Mouse (Mus musculus) 3134 (cell line): ENCODE results near the gene Luc7l2.
A peak's percentile ranks its signal among the peaks of the same experiment; 100 is the strongest.

Source experiments
- DNase-seq: peaks from one replicate; pipeline ENCODE4 v3.0.0-alpha.2; 2011; ENCODE audit warnings: low spot score; ENCODE audit not compliant: insufficient read length; ENCODE audit errors: extremely low read depth

The Luc7l2 gene

GRCm38 (mm10) chr6:38552636-38553000 lies 1.5 kb downstream of the Luc7l2 start:
- no peak for DNase-seq

GRCm38 (mm10) chr6:38576096-38576495 lies 25.0 kb downstream of the Luc7l2 start:
- no peak for DNase-seq

- no peak for DNase-seq
These were observed 29.2 kb downstream of the Luc7l2 start for GRCm38 (mm10) chr6:38580112-38580857.

- no peak for DNase-seq
These were observed 30.6 kb downstream of the Luc7l2 start for GRCm38 (mm10) chr6:38581711-38582110.

GRCm38 (mm10) chr6:38597481-38597880 lies 46.3 kb downstream of the Luc7l2 start:
- DNase-seq = peak; percentile 10

GRCm38 (mm10) chr6:38609892-38610291 lies 58.8 kb downstream of the Luc7l2 start:
- no peak for DNase-seq

GRCm38 (mm10) chr6:38622406-38622805 lies 71.3 kb downstream of the Luc7l2 start:
- no peak for DNase-seq

- no peak for DNase-seq
These were observed 72.3 kb downstream of the Luc7l2 start for GRCm38 (mm10) chr6:38623457-38623856.

- DNase-seq = no peak
These were observed 73.3 kb downstream of the Luc7l2 start for GRCm38 (mm10) chr6:38624439-38624838.

- DNase-seq = no peak
These were observed 75.0 kb downstream of the Luc7l2 start for GRCm38 (mm10) chr6:38626086-38626485.

GRCm38 (mm10) chr6:38627081-38627480 lies 75.9 kb downstream of the Luc7l2 start:
- DNase-seq = no peak

GRCm38 (mm10) chr6:38627486-38627885 lies 76.4 kb downstream of the Luc7l2 start:
- DNase-seq = no peak

GRCm38 (mm10) chr6:38629556-38629955 lies 78.4 kb downstream of the Luc7l2 start:
- DNase-seq = no peak

GRCm38 (mm10) chr6:38632826-38633225 lies 81.7 kb downstream of the Luc7l2 start:
- no peak for DNase-seq

GRCm38 (mm10) chr6:38634461-38634860 lies 83.3 kb downstream of the Luc7l2 start:
- DNase-seq = no peak

GRCm38 (mm10) chr6:38635941-38636851 lies 85.1 kb downstream of the Luc7l2 start:
- DNase-seq = peak; percentile 70

- DNase-seq = peak; percentile 93
These were observed 85.9 kb downstream of the Luc7l2 start, which contains the start of gene Klrg2 for GRCm38 (mm10) chr6:38636852-38637618. Gene Klrg2, minus strand, starts transcription at chr6:38637242.

- DNase-seq = no peak
These were observed 89.3 kb downstream of the Luc7l2 start for GRCm38 (mm10) chr6:38640401-38640800.

GRCm38 (mm10) chr6:38641228-38641627 lies 90.1 kb downstream of the Luc7l2 start:
- no peak for DNase-seq

- DNase-seq = no peak
These were observed 90.5 kb downstream of the Luc7l2 start for GRCm38 (mm10) chr6:38641645-38642044.

- DNase-seq = no peak
These were observed 91.5 kb downstream of the Luc7l2 start for GRCm38 (mm10) chr6:38642593-38642992.
